Mouse (Mus musculus): ENCODE data around the gene Cd109. TPM values are rescaled to one million over a fixed set of nuclear protein-coding genes. Genes with fewer than 3 reads are reported as not detected.

Cd109 gene
- polyA plus RNA-seq, 1 experiment, result not detected

GRCm38 (mm10) chr9:78629991-78630390 is 14.6 kb downstream of the Cd109 start:
- no peaks in the 10 kb centered on the region for H3K4me1 ChIP-seq (ENCODE audit: control insufficient read depth, insufficient read depth, low read length)
- TF ChIP-seq CTCF (IDR thresholded peaks at IDR 0.05; ENCODE audit: insufficient read depth, low read depth, low read length) (no peak), POLR2A (IDR thresholded peaks at IDR 0.05; ENCODE audit: insufficient read depth, low read depth, low read length) (no peak)
- H3K27ac ChIP-seq (ENCODE audit: insufficient read depth, low read depth, low read length), result no peak overlapping the region
- WGBS, result 54% methylated on average over 6 of the region's 6 CpGs
- H3K4me3 ChIP-seq (ENCODE audit: insufficient read depth, low read depth, low read length), result no peak overlapping the region

- 85% methylated on average over 6 of the region's 6 CpGs for WGBS
- no peak overlapping the region for H3K27ac ChIP-seq (ENCODE audit: insufficient read depth, low read depth, low read length)
- no peak overlapping the region for H3K4me3 ChIP-seq (ENCODE audit: insufficient read depth, low read depth, low read length)
- H3K4me1 ChIP-seq (ENCODE audit: control insufficient read depth, insufficient read depth, low read length), result no peaks in the 10 kb centered on the region
- TF ChIP-seq POLR2A (IDR thresholded peaks at IDR 0.05; ENCODE audit: insufficient read depth, low read depth, low read length) (no peak), CTCF (IDR thresholded peaks at IDR 0.05; ENCODE audit: insufficient read depth, low read depth, low read length) (no peak)
Measured at GRCm38 (mm10) chr9:78631755-78632434, 16.5 kb downstream of the Cd109 start.

- Histone ChIP-seq H3K4me3 (ENCODE audit: insufficient read depth, low read depth, low read length) (no peak overlapping the region), H3K4me1 (ENCODE audit: control insufficient read depth, insufficient read depth, low read length) (no peaks in the 10 kb centered on the region), H3K27ac (ENCODE audit: insufficient read depth, low read depth, low read length) (no peak overlapping the region)
- 93% methylated on average over 3 of the region's 3 CpGs for WGBS
- TF ChIP-seq POLR2A (IDR thresholded peaks at IDR 0.05; ENCODE audit: insufficient read depth, low read depth, low read length) (no peak), CTCF (IDR thresholded peaks at IDR 0.05; ENCODE audit: insufficient read depth, low read depth, low read length) (no peak)
Measured at GRCm38 (mm10) chr9:78633976-78634375, 18.6 kb downstream of the Cd109 start.

- H3K4me1 ChIP-seq (ENCODE audit: control insufficient read depth, insufficient read depth, low read length), result no peaks in the 10 kb centered on the region
- TF ChIP-seq POLR2A (IDR thresholded peaks at IDR 0.05; ENCODE audit: insufficient read depth, low read depth, low read length) (no peak), CTCF (IDR thresholded peaks at IDR 0.05; ENCODE audit: insufficient read depth, low read depth, low read length) (no peak)
- WGBS, result 90% methylated on average over 4 of the region's 4 CpGs
- H3K27ac ChIP-seq (ENCODE audit: insufficient read depth, low read depth, low read length), result no peak overlapping the region
- no peak overlapping the region for H3K4me3 ChIP-seq (ENCODE audit: insufficient read depth, low read depth, low read length)
Measured at GRCm38 (mm10) chr9:78641386-78641785, 26.0 kb downstream of the Cd109 start.

- no peak for TF ChIP-seq POLR2A (IDR thresholded peaks at IDR 0.05; ENCODE audit: insufficient read depth, low read depth, low read length)
- TF ChIP-seq CTCF (IDR thresholded peaks at IDR 0.05; ENCODE audit: insufficient read depth, low read depth, low read length), result no peak
- 47% methylated on average over 6 of the region's 6 CpGs for WGBS
- no peak overlapping the region for H3K27ac ChIP-seq (ENCODE audit: insufficient read depth, low read depth, low read length)
- no peak overlapping the region for H3K4me3 ChIP-seq (ENCODE audit: insufficient read depth, low read depth, low read length)
- no peaks in the 10 kb centered on the region for H3K4me1 ChIP-seq (ENCODE audit: control insufficient read depth, insufficient read depth, low read length)
Measured at GRCm38 (mm10) chr9:78646008-78646777, 30.8 kb downstream of the Cd109 start.

GRCm38 (mm10) chr9:78648641-78649040 is 33.3 kb downstream of the Cd109 start:
- TF ChIP-seq CTCF (IDR thresholded peaks at IDR 0.05; ENCODE audit: insufficient read depth, low read depth, low read length), result no peak
- Histone ChIP-seq H3K4me3 (ENCODE audit: insufficient read depth, low read depth, low read length) (no peak overlapping the region), H3K4me1 (ENCODE audit: control insufficient read depth, insufficient read depth, low read length) (no peaks in the 10 kb centered on the region), H3K27ac (ENCODE audit: insufficient read depth, low read depth, low read length) (no peak overlapping the region)
- WGBS, result 58% methylated on average over 8 of the region's 8 CpGs

GRCm38 (mm10) chr9:78649398-78649797 is 34.1 kb downstream of the Cd109 start:
- Histone ChIP-seq H3K27ac (ENCODE audit: insufficient read depth, low read depth, low read length) (no peak overlapping the region), H3K4me1 (ENCODE audit: control insufficient read depth, insufficient read depth, low read length) (no peaks in the 10 kb centered on the region), H3K4me3 (ENCODE audit: insufficient read depth, low read depth, low read length) (no peak overlapping the region)
- no peak for TF ChIP-seq POLR2A (IDR thresholded peaks at IDR 0.05; ENCODE audit: insufficient read depth, low read depth, low read length)
- no peak for TF ChIP-seq CTCF (IDR thresholded peaks at IDR 0.05; ENCODE audit: insufficient read depth, low read depth, low read length)

GRCm38 (mm10) chr9:78657564-78657963 is 42.2 kb downstream of the Cd109 start:
- WGBS, result 74% methylated on average over 5 of the region's 5 CpGs
- TF ChIP-seq CTCF (IDR thresholded peaks at IDR 0.05; ENCODE audit: insufficient read depth, low read depth, low read length) (no peak), POLR2A (IDR thresholded peaks at IDR 0.05; ENCODE audit: insufficient read depth, low read depth, low read length) (no peak)
- no peak overlapping the region for H3K4me3 ChIP-seq (ENCODE audit: insufficient read depth, low read depth, low read length)
- no peak overlapping the region for H3K27ac ChIP-seq (ENCODE audit: insufficient read depth, low read depth, low read length)
- H3K4me1 ChIP-seq (ENCODE audit: control insufficient read depth, insufficient read depth, low read length), result no peaks in the 10 kb centered on the region

GRCm38 (mm10) chr9:78671446-78671985 is 56.2 kb downstream of the Cd109 start:
- no peak overlapping the region for H3K27ac ChIP-seq (ENCODE audit: insufficient read depth, low read depth, low read length)
- no peak for TF ChIP-seq POLR2A (IDR thresholded peaks at IDR 0.05; ENCODE audit: insufficient read depth, low read depth, low read length)
- no peak for TF ChIP-seq CTCF (IDR thresholded peaks at IDR 0.05; ENCODE audit: insufficient read depth, low read depth, low read length)
- no peak overlapping the region for H3K4me3 ChIP-seq (ENCODE audit: insufficient read depth, low read depth, low read length)
- H3K4me1 ChIP-seq (ENCODE audit: control insufficient read depth, insufficient read depth, low read length), result no peaks in the 10 kb centered on the region
- WGBS, result 89% methylated on average over 13 of the region's 13 CpGs
